Mouse (Mus musculus) ovary, postnatal 10 days (tissue): ENCODE measurements at regions not wholly inside any gene's neighbourhood (a gene's known extent, or its start where the extent isn't known, plus 50 kb on each side); places are given as distances from the start of the nearest gene placed in this dataset.

Experiments used
- DNase-seq: peaks from one replicate; pipeline ENCODE4 v3.0.0; 2022; ENCODE audit warnings: low spot score

- no peak for DNase-seq
Measured at GRCm38 (mm10) chr5:136619315-136620231, 52.3 kb upstream of the Cux1 start.

GRCm38 (mm10) chr5:136620234-136620633 is 52.9 kb upstream of the Cux1 start:
- DNase-seq: no peak

- DNase-seq: no peak
Measured at GRCm38 (mm10) chr5:136621336-136622125, 54.2 kb upstream of the Cux1 start.

GRCm38 (mm10) chr5:136622152-136622551 is 54.9 kb upstream of the Cux1 start:
- DNase-seq: no peak

- DNase-seq: peak; percentile 62
Measured at GRCm38 (mm10) chr5:136622721-136623542, 55.6 kb upstream of the Cux1 start.

GRCm38 (mm10) chr5:136623791-136624190 is 56.5 kb upstream of the Cux1 start:
- DNase-seq: no peak

GRCm38 (mm10) chr5:136625176-136625991 is 58.1 kb upstream of the Cux1 start:
- no peak for DNase-seq

- DNase-seq: no peak
Measured at GRCm38 (mm10) chr5:136626142-136626771, 59.0 kb upstream of the Cux1 start.

- no peak for DNase-seq
Measured at GRCm38 (mm10) chr5:136626891-136627290, 59.6 kb upstream of the Cux1 start.

- DNase-seq: no peak
Measured at GRCm38 (mm10) chr5:136627671-136628292, 60.5 kb upstream of the Cux1 start.

GRCm38 (mm10) chr5:136628502-136628901 is 61.2 kb upstream of the Cux1 start:
- no peak for DNase-seq

- no peak for DNase-seq
Measured at GRCm38 (mm10) chr5:136632286-136632685, 60.7 kb upstream of the Myl10 start.

- DNase-seq: no peak
Measured at GRCm38 (mm10) chr5:136633901-136634300, 59.0 kb upstream of the Myl10 start.

GRCm38 (mm10) chr5:136635119-136635518 is 57.8 kb upstream of the Myl10 start:
- DNase-seq: no peak

- no peak for DNase-seq
Measured at GRCm38 (mm10) chr5:136636476-136636875, 56.5 kb upstream of the Myl10 start.

GRCm38 (mm10) chr5:136637872-136638271 is 55.1 kb upstream of the Myl10 start:
- no peak for DNase-seq

GRCm38 (mm10) chr5:136640871-136641619 is 51.9 kb upstream of the Myl10 start:
- no peak for DNase-seq

- DNase-seq: no peak
Measured at GRCm38 (mm10) chr5:136642208-136642607, 50.7 kb upstream of the Myl10 start.
